Mouse (Mus musculus): ENCODE measurements around the gene Nppb. TPM values are rescaled to one million over a fixed set of nuclear protein-coding genes. Genes with fewer than 3 reads are reported as not detected.

Nppb gene
- polyA plus RNA-seq (2014; fragmentation: Illumina TruSeq; extraction: RNeasy Lipid Tissue Mini Kit (QIAGEN cat#74804); ENCODE audit: low read depth, low replicate concordance) = 436 TPM

GRCm38 (mm10) chr4:147985205-147986132 is at the start of gene Nppb:
Gene Nppb (plus strand): TSS chr4:147985788.

GRCm38 (mm10) chr4:147936331-147936954 is 49.1 kb upstream of the Nppb start, which contains the start of gene Plod1:
Gene Plod1 (minus strand): TSS chr4:147936767.

GRCm38 (mm10) chr4:147940576-147941044 is 45.0 kb upstream of the Nppb start, which contains the start of gene 2510039O18Rik:
Gene 2510039O18Rik (plus strand): TSS chr4:147940895.

GRCm38 (mm10) chr4:148000202-148000772 is 14.7 kb downstream of the Nppb start, which contains the start of gene Nppa:
Gene Nppa (plus strand): TSS chr4:148000722.

Other genes with a start within 250 kb of the Nppb start
- 6.3 TPM for gene Zfp984, start 176.0 kb upstream of the Nppb start, polyA plus RNA-seq (2014; fragmentation: Illumina TruSeq; extraction: RNeasy Lipid Tissue Mini Kit (QIAGEN cat#74804); ENCODE audit: low read depth, low replicate concordance)
- gene Zfp933, start 137.4 kb upstream of the Nppb start, polyA plus RNA-seq (2014; fragmentation: Illumina TruSeq; extraction: RNeasy Lipid Tissue Mini Kit (QIAGEN cat#74804); ENCODE audit: low read depth, low replicate concordance) = 7.5 TPM
- gene Miip, start 117.0 kb upstream of the Nppb start, polyA plus RNA-seq (2014; fragmentation: Illumina TruSeq; extraction: RNeasy Lipid Tissue Mini Kit (QIAGEN cat#74804); ENCODE audit: low read depth, low replicate concordance) = 18.3 TPM
- gene Fv1, start 116.8 kb upstream of the Nppb start, polyA plus RNA-seq (2014; fragmentation: Illumina TruSeq; extraction: RNeasy Lipid Tissue Mini Kit (QIAGEN cat#74804); ENCODE audit: low read depth, low replicate concordance) = 27.3 TPM
- gene Mfn2, start 81.1 kb upstream of the Nppb start, polyA plus RNA-seq (2014; fragmentation: Illumina TruSeq; extraction: RNeasy Lipid Tissue Mini Kit (QIAGEN cat#74804); ENCODE audit: low read depth, low replicate concordance) = 452 TPM
- 69.2 TPM for gene Plod1, start 49.0 kb upstream of the Nppb start, polyA plus RNA-seq (2014; fragmentation: Illumina TruSeq; extraction: RNeasy Lipid Tissue Mini Kit (QIAGEN cat#74804); ENCODE audit: low read depth, low replicate concordance)
- gene 2510039O18Rik, start 44.9 kb upstream of the Nppb start, polyA plus RNA-seq (2014; fragmentation: Illumina TruSeq; extraction: RNeasy Lipid Tissue Mini Kit (QIAGEN cat#74804); ENCODE audit: low read depth, low replicate concordance) = 28.8 TPM
- 5,863 TPM for gene Nppa, start 14.9 kb downstream of the Nppb start, polyA plus RNA-seq (2014; fragmentation: Illumina TruSeq; extraction: RNeasy Lipid Tissue Mini Kit (QIAGEN cat#74804); ENCODE audit: low read depth, low replicate concordance)
- gene Clcn6, start 53.0 kb downstream of the Nppb start, polyA plus RNA-seq (2014; fragmentation: Illumina TruSeq; extraction: RNeasy Lipid Tissue Mini Kit (QIAGEN cat#74804); ENCODE audit: low read depth, low replicate concordance) = 7.5 TPM
- gene Mthfr, start 53.3 kb downstream of the Nppb start, polyA plus RNA-seq (2014; fragmentation: Illumina TruSeq; extraction: RNeasy Lipid Tissue Mini Kit (QIAGEN cat#74804); ENCODE audit: low read depth, low replicate concordance) = 16.4 TPM
- gene Agtrap, start 102.2 kb downstream of the Nppb start, polyA plus RNA-seq (2014; fragmentation: Illumina TruSeq; extraction: RNeasy Lipid Tissue Mini Kit (QIAGEN cat#74804); ENCODE audit: low read depth, low replicate concordance) = 24.6 TPM
- gene Mad2l2, start 144.6 kb downstream of the Nppb start, polyA plus RNA-seq (2014; fragmentation: Illumina TruSeq; extraction: RNeasy Lipid Tissue Mini Kit (QIAGEN cat#74804); ENCODE audit: low read depth, low replicate concordance) = 14.4 TPM
- not detected for gene Draxin, start 144.9 kb downstream of the Nppb start, polyA plus RNA-seq (2014; fragmentation: Illumina TruSeq; extraction: RNeasy Lipid Tissue Mini Kit (QIAGEN cat#74804); ENCODE audit: low read depth, low replicate concordance)
- 43.9 TPM for gene Fbxo6, start 166.4 kb downstream of the Nppb start, polyA plus RNA-seq (2014; fragmentation: Illumina TruSeq; extraction: RNeasy Lipid Tissue Mini Kit (QIAGEN cat#74804); ENCODE audit: low read depth, low replicate concordance)
- gene Fbxo44, start 174.7 kb downstream of the Nppb start, polyA plus RNA-seq (2014; fragmentation: Illumina TruSeq; extraction: RNeasy Lipid Tissue Mini Kit (QIAGEN cat#74804); ENCODE audit: low read depth, low replicate concordance) = 23.3 TPM
- not detected for gene Fbxo2, start 174.8 kb downstream of the Nppb start, polyA plus RNA-seq (2014; fragmentation: Illumina TruSeq; extraction: RNeasy Lipid Tissue Mini Kit (QIAGEN cat#74804); ENCODE audit: low read depth, low replicate concordance)

All from heart, adult 10 weeks (tissue).